Mouse (Mus musculus) bone marrow macrophage, adult 2 months (primary cell): Measurements from ENCODE around the gene Rab34.

ENCODE experiments used
- CTCF ChIP-seq: IDR thresholded peaks from 2 replicates; pipeline ENCODE4 v1.5.1; 2012; ENCODE audit warnings: low read depth, mild to moderate bottlenecking, low read length, moderate library complexity
- POLR2A ChIP-seq: IDR thresholded peaks from 2 replicates; pipeline ENCODE4 v1.6.1; 2012; ENCODE audit warnings: mild to moderate bottlenecking, low read depth, low read length, borderline replicate concordance

GRCm38 (mm10) chr11:78146168-78146567, 42.1 kb upstream of the Rab34 start:
- TF ChIP-seq CTCF (no peak), POLR2A (no peak)
